Mouse (Mus musculus): ENCODE data around the gene Ikbke.

Gene Ikbke

GRCm38 (mm10) chr1:131242956-131243355 lies 36.5 kb downstream of the Ikbke start:
- no peak for DNase-seq (ENCODE audit: extremely low read depth, insufficient read length, low spot score)

GRCm38 (mm10) chr1:131239576-131240193 lies 39.7 kb downstream of the Ikbke start:
- DNase-seq (ENCODE audit: extremely low read depth, insufficient read length, low spot score): no peak

- peak; percentile 90 for DNase-seq (ENCODE audit: extremely low read depth, insufficient read length, low spot score)
These were observed 40.5 kb downstream of the Ikbke start for GRCm38 (mm10) chr1:131238931-131239381.

GRCm38 (mm10) chr1:131236077-131236476 lies 43.3 kb downstream of the Ikbke start:
- DNase-seq (ENCODE audit: extremely low read depth, insufficient read length, low spot score): no peak

- DNase-seq (ENCODE audit: extremely low read depth, insufficient read length, low spot score): no peak
These were observed 45.9 kb downstream of the Ikbke start for GRCm38 (mm10) chr1:131233527-131233926.

- DNase-seq (ENCODE audit: extremely low read depth, insufficient read length, low spot score): no peak
These were observed 50.7 kb downstream of the Ikbke start for GRCm38 (mm10) chr1:131228659-131229058.

- no peak for DNase-seq (ENCODE audit: extremely low read depth, insufficient read length, low spot score)
These were observed 51.2 kb downstream of the Ikbke start for GRCm38 (mm10) chr1:131228225-131228624.

- DNase-seq (ENCODE audit: extremely low read depth, insufficient read length, low spot score): no peak
These were observed 54.4 kb downstream of the Ikbke start for GRCm38 (mm10) chr1:131224848-131225471.

GRCm38 (mm10) chr1:131223345-131223744 lies 56.1 kb downstream of the Ikbke start:
- DNase-seq (ENCODE audit: extremely low read depth, insufficient read length, low spot score): no peak

GRCm38 (mm10) chr1:131221822-131222590 lies 57.4 kb downstream of the Ikbke start:
- no peak for DNase-seq (ENCODE audit: extremely low read depth, insufficient read length, low spot score)

- DNase-seq (ENCODE audit: extremely low read depth, insufficient read length, low spot score): no peak
These were observed 60.5 kb downstream of the Ikbke start for GRCm38 (mm10) chr1:131218933-131219332.

- no peak for DNase-seq (ENCODE audit: extremely low read depth, insufficient read length, low spot score)
These were observed 66.0 kb downstream of the Ikbke start for GRCm38 (mm10) chr1:131213361-131213760.

GRCm38 (mm10) chr1:131212956-131213355 lies 66.5 kb downstream of the Ikbke start:
- no peak for DNase-seq (ENCODE audit: extremely low read depth, insufficient read length, low spot score)

GRCm38 (mm10) chr1:131211655-131212054 lies 67.8 kb downstream of the Ikbke start:
- DNase-seq (ENCODE audit: extremely low read depth, insufficient read length, low spot score): no peak

- no peak for DNase-seq (ENCODE audit: extremely low read depth, insufficient read length, low spot score)
These were observed 69.4 kb downstream of the Ikbke start for GRCm38 (mm10) chr1:131209971-131210426.

GRCm38 (mm10) chr1:131208800-131209199 lies 70.6 kb downstream of the Ikbke start:
- no peak for DNase-seq (ENCODE audit: extremely low read depth, insufficient read length, low spot score)

- no peak for DNase-seq (ENCODE audit: extremely low read depth, insufficient read length, low spot score)
These were observed 71.3 kb downstream of the Ikbke start for GRCm38 (mm10) chr1:131208081-131208480.

- peak; percentile 21 for DNase-seq (ENCODE audit: extremely low read depth, insufficient read length, low spot score)
These were observed 71.9 kb downstream of the Ikbke start for GRCm38 (mm10) chr1:131207531-131207930.

GRCm38 (mm10) chr1:131206342-131206741 lies 73.1 kb downstream of the Ikbke start:
- no peak for DNase-seq (ENCODE audit: extremely low read depth, insufficient read length, low spot score)

GRCm38 (mm10) chr1:131204461-131204860 lies 74.9 kb downstream of the Ikbke start:
- no peak for DNase-seq (ENCODE audit: extremely low read depth, insufficient read length, low spot score)

All from 3134 (cell line).